Mouse (Mus musculus): ENCODE data around the gene Yju2.

DNA sequence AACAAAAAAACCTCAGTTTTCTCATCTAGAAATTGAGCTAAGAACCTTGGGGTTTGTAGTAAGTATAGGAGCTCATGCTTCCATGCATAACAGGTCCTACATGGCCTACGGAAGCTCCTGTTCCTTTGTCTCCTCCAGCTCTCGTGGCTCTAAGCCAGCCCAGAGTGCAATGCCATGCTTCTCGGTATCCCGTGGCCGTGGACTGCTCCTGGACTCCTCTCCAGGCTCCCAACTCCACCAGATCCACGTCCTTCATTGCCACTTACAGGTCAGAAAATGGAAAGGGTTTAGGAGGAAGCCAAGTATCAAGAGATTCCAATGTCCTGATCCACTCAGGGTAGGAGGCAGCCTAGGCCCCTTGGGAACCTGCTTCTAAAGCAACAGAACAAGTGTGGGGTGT lies 5.1 kb upstream of the Yju2 start:
- TF ChIP-seq CTCF (conservative IDR thresholded peaks at IDR 0.05; ENCODE audit: insufficient read depth, insufficient read length, low read depth, low read length), result no peak
- no peak for TF ChIP-seq POLR2A (IDR thresholded peaks at IDR 0.05; ENCODE audit: low read depth, low read length)
